Mouse (Mus musculus) heart, embryonic 16.5 days (tissue): ENCODE measurements around the gene Scg5. TPM values are rescaled to one million over a fixed set of nuclear protein-coding genes. Genes with fewer than 3 reads are reported as not detected.

Source experiments
- ATAC-seq: fragments of 200-750 bp; cut with Nextera tagmentation; replicated peaks from 2 replicates; pipeline ENCODE4 v1.8.0; 2017; ENCODE audit warnings: moderate number of reproducible peaks; ENCODE audit not compliant: insufficient read depth, low FRiP score; ENCODE audit errors: extremely low read depth
- H3K27ac ChIP-seq: fragments of 300-500 bp; sonication (generic); 2 replicates; pipeline ENCODE4 v1.5.1; 2014; ENCODE audit warnings: mild to moderate bottlenecking, low read length, control low read depth, moderate library complexity
- H3K27me3 ChIP-seq: fragments of 300-500 bp; sonication (generic); 2 replicates; pipeline ENCODE4 v1.6.1; 2014; ENCODE audit warnings: low read length, mixed read lengths; ENCODE audit not compliant: control insufficient read depth, insufficient read depth
- H3K36me3 ChIP-seq: fragments of 300-500 bp; sonication (generic); 2 replicates; pipeline ENCODE4 v1.6.1; 2014; ENCODE audit not compliant: control insufficient read depth, insufficient read depth
- H3K4me1 ChIP-seq: fragments of 300-500 bp; sonication (generic); 2 replicates; pipeline ENCODE4 v1.6.1; 2014; ENCODE audit warnings: low read length, mixed read lengths; ENCODE audit not compliant: control insufficient read depth, insufficient read depth
- H3K4me2 ChIP-seq: fragments of 300-500 bp; sonication (generic); 2 replicates; pipeline ENCODE4 v1.6.1; 2014; ENCODE audit warnings: low read depth, mild to moderate bottlenecking, control low read depth, low read length
- H3K4me3 ChIP-seq: fragments of 300-500 bp; sonication (generic); 2 replicates; pipeline ENCODE4 v1.5.1; 2014; ENCODE audit warnings: mild to moderate bottlenecking, control low read depth, low read length
- H3K9ac ChIP-seq: fragments of 300-500 bp; sonication (generic); 2 replicates; pipeline ENCODE4 v1.6.1; 2014; ENCODE audit warnings: low read length, control low read depth
- H3K9me3 ChIP-seq: fragments of 300-500 bp; sonication (generic); replicated peaks from 2 replicates; pipeline ENCODE4 v1.6.1; 2016; ENCODE audit warnings: low read length; ENCODE audit not compliant: control insufficient read depth
- WGBS: fragments of 180-500 bp; shearing (Covaris S2); extraction: QIAGEN DNeasy Blood & Tissue Kit; methylation state at CpG from one replicate; pipeline ENCODE4 v1.1.7; 2014; 5-methylcytosine and 5-hydroxymethylcytosine counted together
- polyA plus RNA-seq: library from polyadenylated mRNA; unstranded; fragments of >200 nt; fragmentation: Nextera tagmentation; extraction: Ambion mirVana; gene quantifications from 2 replicates; pipeline ENCODE4 v1.2.1, GENCODE M21; 2015

Gene Scg5
- polyA plus RNA-seq, 1 experiment from 2014 or later: 1.1 TPM

DNA sequence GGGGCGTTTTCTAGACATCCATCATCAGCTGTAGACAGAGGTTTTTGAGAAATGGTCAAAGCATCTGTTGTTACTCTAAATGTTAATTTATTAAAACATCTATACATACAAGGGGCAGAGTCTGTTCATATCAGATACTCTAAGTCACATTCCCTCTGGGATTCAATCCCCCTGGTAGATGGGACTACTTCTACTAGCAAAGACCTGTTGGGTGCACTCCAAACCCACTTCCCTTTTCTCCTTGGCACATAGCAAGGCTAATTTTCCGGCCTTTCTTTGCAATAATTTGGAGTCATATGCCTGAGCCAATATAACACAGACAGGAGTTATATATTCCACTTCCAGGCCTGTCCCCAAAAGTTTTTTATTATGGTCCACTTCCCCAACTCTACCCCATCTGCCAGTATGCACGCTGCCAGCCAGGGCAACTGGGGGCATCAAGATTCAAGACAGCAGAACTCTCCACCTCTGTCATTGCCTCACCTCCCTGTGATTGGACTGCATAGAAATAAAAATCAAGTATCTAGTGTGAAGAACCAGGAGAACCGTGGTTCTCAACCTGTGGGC is 40.0 kb downstream of the Scg5 start:
- Histone ChIP-seq H3K4me2 (no peak overlapping the region), H3K27me3 (no peaks in the 10 kb centered on the region), H3K4me3 (no peak overlapping the region), H3K9ac (no peak overlapping the region), H3K4me1 (no peaks in the 10 kb centered on the region), H3K27ac (no peak overlapping the region), H3K36me3 (no peaks in the 10 kb centered on the region), H3K9me3 (no peaks in the 10 kb centered on the region)
- 86% methylated on average over 4 of the region's 4 CpGs for WGBS
- ATAC-seq: no peak

GRCm38 (mm10) chr2:113787882-113788281 is 41.0 kb downstream of the Scg5 start:
- Histone ChIP-seq H3K4me1 (no peaks in the 10 kb centered on the region), H3K4me3 (no peak overlapping the region), H3K36me3 (no peaks in the 10 kb centered on the region), H3K9ac (no peak overlapping the region), H3K9me3 (no peaks in the 10 kb centered on the region), H3K27me3 (no peaks in the 10 kb centered on the region), H3K4me2 (no peak overlapping the region), H3K27ac (no peak overlapping the region)
- no peak for ATAC-seq
- 80% methylated on average over 4 of the region's 4 CpGs for WGBS

DNA sequence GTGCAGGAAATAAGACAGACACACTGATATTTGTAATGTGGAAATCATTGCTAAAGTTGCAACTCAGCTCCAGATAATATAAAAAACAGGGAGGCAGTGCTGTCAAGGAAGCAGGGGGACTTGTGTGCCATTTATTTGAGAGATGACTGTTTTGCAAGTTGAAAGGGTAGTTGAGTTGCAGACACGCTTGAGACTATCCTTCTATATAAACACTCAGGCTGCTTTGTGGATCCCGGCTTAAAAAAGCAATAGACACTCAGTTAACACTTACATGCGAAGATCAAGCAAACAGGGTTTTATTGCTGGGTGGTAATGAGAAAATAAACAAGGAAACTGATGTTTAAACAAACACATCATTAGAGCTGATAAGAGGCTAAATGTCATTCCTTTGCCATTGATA is 44.1 kb downstream of the Scg5 start:
- ATAC-seq: no peak
- 34% methylated on average over 3 of the region's 3 CpGs for WGBS
- Histone ChIP-seq H3K4me1 (no peaks in the 10 kb centered on the region), H3K4me2 (no peak overlapping the region), H3K27ac (no peak overlapping the region), H3K27me3 (no peaks in the 10 kb centered on the region), H3K9ac (no peak overlapping the region), H3K9me3 (no peaks in the 10 kb centered on the region), H3K36me3 (no peaks in the 10 kb centered on the region), H3K4me3 (no peak overlapping the region)

GRCm38 (mm10) chr2:113781521-113781920 is 47.4 kb downstream of the Scg5 start:
- WGBS: 57% methylated on average over 4 of the region's 4 CpGs
- Histone ChIP-seq H3K4me3 (no peak overlapping the region), H3K36me3 (no peaks in the 10 kb centered on the region), H3K4me1 (no peaks in the 10 kb centered on the region), H3K4me2 (no peak overlapping the region), H3K27me3 (no peaks in the 10 kb centered on the region), H3K9ac (no peak overlapping the region), H3K9me3 (no peaks in the 10 kb centered on the region), H3K27ac (no peak overlapping the region)
- ATAC-seq: no peak

GRCm38 (mm10) chr2:113781107-113781506 is 47.8 kb downstream of the Scg5 start:
- Histone ChIP-seq H3K27ac (no peak overlapping the region), H3K27me3 (no peaks in the 10 kb centered on the region), H3K4me3 (no peak overlapping the region), H3K9me3 (no peaks in the 10 kb centered on the region), H3K36me3 (no peaks in the 10 kb centered on the region), H3K4me2 (no peak overlapping the region), H3K4me1 (no peaks in the 10 kb centered on the region), H3K9ac (no peak overlapping the region)
- WGBS: 73% methylated on average over 5 of the region's 5 CpGs
- no peak for ATAC-seq

DNA sequence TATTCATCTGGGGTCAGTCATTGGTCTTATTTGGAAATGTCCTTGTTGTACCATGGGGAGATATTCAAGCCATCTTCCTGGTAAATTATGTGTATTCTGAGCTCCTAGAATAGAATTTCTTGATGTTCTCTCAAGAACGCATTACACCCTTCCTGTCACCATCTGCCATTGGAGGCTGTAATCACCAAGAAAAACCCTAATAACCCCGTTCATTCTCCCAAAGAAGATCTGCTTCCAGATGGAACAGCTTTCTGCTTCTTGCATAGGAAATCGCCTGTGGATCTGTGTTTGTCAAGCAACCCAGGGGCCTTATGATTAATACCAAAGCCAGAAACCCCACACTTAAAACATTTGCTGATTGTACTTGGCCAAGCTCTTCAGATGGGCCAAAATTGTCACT is 49.6 kb downstream of the Scg5 start:
- Histone ChIP-seq H3K4me2 (no peak overlapping the region), H3K36me3 (no peaks in the 10 kb centered on the region), H3K27ac (no peak overlapping the region), H3K9me3 (no peaks in the 10 kb centered on the region), H3K4me3 (no peak overlapping the region), H3K27me3 (no peaks in the 10 kb centered on the region), H3K9ac (no peak overlapping the region), H3K4me1 (no peaks in the 10 kb centered on the region)
- 70% methylated on average over 3 of the region's 3 CpGs for WGBS
- ATAC-seq: no peak

DNA sequence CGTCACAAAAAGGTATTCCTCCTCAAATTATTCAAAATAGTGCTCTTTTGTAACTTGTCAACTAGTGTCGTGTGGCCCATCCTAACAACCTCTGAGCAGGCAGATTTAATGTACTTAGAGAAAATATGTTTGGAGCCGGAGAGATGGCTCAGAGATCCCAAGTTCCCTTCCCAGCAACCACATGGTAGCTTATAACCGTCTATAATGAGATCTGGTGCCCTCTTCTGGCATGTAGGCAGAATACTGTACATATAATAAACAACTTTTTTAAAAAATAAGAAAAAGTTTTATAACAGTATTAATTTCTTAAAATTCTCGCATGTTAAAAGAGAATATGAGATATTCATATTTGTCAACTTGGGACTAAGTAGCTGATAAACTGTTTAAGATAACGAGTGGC is 50.9 kb downstream of the Scg5 start:
- WGBS: 67% methylated on average over 6 of the region's 6 CpGs
- Histone ChIP-seq H3K27ac (no peak overlapping the region), H3K9ac (no peak overlapping the region), H3K4me2 (no peak overlapping the region), H3K36me3 (no peaks in the 10 kb centered on the region), H3K9me3 (no peaks in the 10 kb centered on the region), H3K4me3 (no peak overlapping the region), H3K27me3 (no peaks in the 10 kb centered on the region), H3K4me1 (no peaks in the 10 kb centered on the region)
- ATAC-seq: no peak

DNA sequence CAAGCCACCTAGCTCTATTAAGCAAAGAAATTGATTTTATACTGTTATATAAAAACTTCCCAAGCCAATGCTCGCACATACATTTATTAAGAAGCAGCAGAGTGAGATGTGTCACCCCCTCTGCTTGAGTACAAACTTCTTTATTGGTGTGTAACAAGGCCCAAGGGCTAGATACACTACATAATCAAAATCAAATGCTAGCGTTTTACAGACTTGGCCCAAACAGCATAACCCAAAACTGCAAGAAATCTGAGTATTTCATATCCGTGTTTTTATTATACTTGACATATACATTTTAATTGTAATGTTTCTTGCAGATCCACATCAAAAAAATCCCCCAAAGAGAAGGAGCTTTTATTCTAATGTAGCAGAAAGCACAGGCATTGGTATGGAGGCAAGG is 52.6 kb downstream of the Scg5 start:
- no peak overlapping the region for H3K27ac ChIP-seq
- no peaks in the 10 kb centered on the region for H3K36me3 ChIP-seq
- no peak for ATAC-seq
- H3K27me3 ChIP-seq: no peaks in the 10 kb centered on the region
- WGBS: 72% methylated on average over 3 of the region's 3 CpGs
- H3K4me2 ChIP-seq: no peak overlapping the region
- no peaks in the 10 kb centered on the region for H3K4me1 ChIP-seq
- no peak overlapping the region for H3K9ac ChIP-seq
- no peaks in the 10 kb centered on the region for H3K9me3 ChIP-seq
- H3K4me3 ChIP-seq: no peak overlapping the region

GRCm38 (mm10) chr2:113774150-113774805 is 54.6 kb downstream of the Scg5 start:
- H3K9me3 ChIP-seq: no peaks in the 10 kb centered on the region
- H3K36me3 ChIP-seq: no peaks in the 10 kb centered on the region
- H3K4me3 ChIP-seq: no peak overlapping the region
- no peak overlapping the region for H3K9ac ChIP-seq
- no peak overlapping the region for H3K4me2 ChIP-seq
- H3K27ac ChIP-seq: no peak overlapping the region
- no peaks in the 10 kb centered on the region for H3K4me1 ChIP-seq
- H3K27me3 ChIP-seq: no peaks in the 10 kb centered on the region
- WGBS: 56% methylated on average over 6 of the region's 6 CpGs
- ATAC-seq: no peak
